Mouse (Mus musculus) brain, embryonic 14.5 days (tissue): ENCODE results near the gene Hyal2. TPM values are rescaled to one million over a fixed set of nuclear protein-coding genes. Genes with fewer than 3 reads are reported as not detected.
A peak's percentile ranks its signal among the peaks of the same experiment; 100 is the strongest.

Experiments
- DNase-seq: peaks from one replicate; pipeline ENCODE4 v3.0.0-alpha.2; 2011; ENCODE audit warnings: low read depth
- CTCF ChIP-seq: fragments of 200-500 bp; IDR thresholded peaks from 2 replicates; pipeline ENCODE4 v1.5.1; 2012; ENCODE audit warnings: inconsistent platforms, mild to moderate bottlenecking, moderate library complexity, borderline replicate concordance; ENCODE audit not compliant: insufficient read depth, insufficient read length; ENCODE audit errors: extremely low read depth
- POLR2A ChIP-seq: fragments of 200-500 bp; IDR thresholded peaks from 2 replicates; pipeline ENCODE4 v1.6.1; 2012; ENCODE audit warnings: mild to moderate bottlenecking, inconsistent platforms, borderline replicate concordance; ENCODE audit not compliant: poor library complexity, insufficient read depth, insufficient read length, severe bottlenecking; ENCODE audit errors: extremely low read depth
- polyA plus RNA-seq: library from polyadenylated mRNA; depleted of rRNA; stranded (reverse); fragments of >200 nt; gene quantifications from 2 replicates; pipeline ENCODE4 v1.2.3, GENCODE M21; 2012

Gene Hyal2
- polyA plus RNA-seq, 1 experiment: 55.4 TPM

GRCm38 (mm10) chr9:107547957-107548356 lies 19.8 kb upstream of the Hyal2 start:
- no peak for TF ChIP-seq CTCF

GRCm38 (mm10) chr9:107548820-107549219 lies 18.9 kb upstream of the Hyal2 start:
- no peak for TF ChIP-seq CTCF
- TF ChIP-seq POLR2A: no peak
- no peak for DNase-seq

More at GRCm38 (mm10) chr9:107547957-107548356, 19.8 kb upstream of the Hyal2 start:
- no peak for DNase-seq

GRCm38 (mm10) chr9:107549297-107550074 lies 18.3 kb upstream of the Hyal2 start:
- TF ChIP-seq POLR2A: no peak
- no peak for TF ChIP-seq CTCF
- DNase-seq: no peak

- TF ChIP-seq CTCF (no peak), POLR2A (no peak)
- DNase-seq: no peak
Observed at GRCm38 (mm10) chr9:107550491-107551116, 17.1 kb upstream of the Hyal2 start.

- DNase-seq: peak; percentile 44
- TF ChIP-seq CTCF: no peak
- TF ChIP-seq POLR2A: 0 out of 2 replicates have a peak, but pooled peaks have one; percentile 16
Observed at GRCm38 (mm10) chr9:107551117-107551889, 16.4 kb upstream of the Hyal2 start, which contains the start of gene Rassf1. Gene Rassf1, plus strand, starts transcription at chr9:107551555.

- TF ChIP-seq POLR2A (no peak), CTCF (no peak)
- no peak for DNase-seq
Observed at GRCm38 (mm10) chr9:107551890-107552355, 15.8 kb upstream of the Hyal2 start.

- TF ChIP-seq CTCF (no peak), POLR2A (no peak)
- no peak for DNase-seq
Observed at GRCm38 (mm10) chr9:107552690-107553393, 14.9 kb upstream of the Hyal2 start.

GRCm38 (mm10) chr9:107553541-107554318 lies 14.0 kb upstream of the Hyal2 start:
- TF ChIP-seq POLR2A (no peak), CTCF (no peak)
- no peak for DNase-seq

GRCm38 (mm10) chr9:107554319-107554825 lies 13.4 kb upstream of the Hyal2 start:
- peak; percentile 99 for DNase-seq
- TF ChIP-seq CTCF: no peak
- TF ChIP-seq POLR2A: peak; percentile 71; the same call in 1 of the 2 replicates

GRCm38 (mm10) chr9:107555031-107555457 lies 12.7 kb upstream of the Hyal2 start:
- peak; percentile 56 for DNase-seq

GRCm38 (mm10) chr9:107555701-107556100 lies 12.0 kb upstream of the Hyal2 start:
- DNase-seq: no peak
- TF ChIP-seq CTCF: no peak
- no peak for TF ChIP-seq POLR2A

More at GRCm38 (mm10) chr9:107555031-107555457, 12.7 kb upstream of the Hyal2 start:
- no peak for TF ChIP-seq CTCF
- TF ChIP-seq POLR2A: no peak
